Mouse (Mus musculus) thymus, postnatal 10 days (tissue): ENCODE data around the gene Dynlt1f.
"Not testable (repeated sequence)": the region's sequence is repeated elsewhere in the genome, so short reads cannot be mapped to it uniquely, and the experiment has no call there.

Experiments
- DNase-seq, 2 experiments: peaks; one replicate each; pipeline ENCODE4 v3.0.0; 2021; ENCODE audit warnings: low spot score in 2 of 2

Gene Dynlt1f

DNA sequence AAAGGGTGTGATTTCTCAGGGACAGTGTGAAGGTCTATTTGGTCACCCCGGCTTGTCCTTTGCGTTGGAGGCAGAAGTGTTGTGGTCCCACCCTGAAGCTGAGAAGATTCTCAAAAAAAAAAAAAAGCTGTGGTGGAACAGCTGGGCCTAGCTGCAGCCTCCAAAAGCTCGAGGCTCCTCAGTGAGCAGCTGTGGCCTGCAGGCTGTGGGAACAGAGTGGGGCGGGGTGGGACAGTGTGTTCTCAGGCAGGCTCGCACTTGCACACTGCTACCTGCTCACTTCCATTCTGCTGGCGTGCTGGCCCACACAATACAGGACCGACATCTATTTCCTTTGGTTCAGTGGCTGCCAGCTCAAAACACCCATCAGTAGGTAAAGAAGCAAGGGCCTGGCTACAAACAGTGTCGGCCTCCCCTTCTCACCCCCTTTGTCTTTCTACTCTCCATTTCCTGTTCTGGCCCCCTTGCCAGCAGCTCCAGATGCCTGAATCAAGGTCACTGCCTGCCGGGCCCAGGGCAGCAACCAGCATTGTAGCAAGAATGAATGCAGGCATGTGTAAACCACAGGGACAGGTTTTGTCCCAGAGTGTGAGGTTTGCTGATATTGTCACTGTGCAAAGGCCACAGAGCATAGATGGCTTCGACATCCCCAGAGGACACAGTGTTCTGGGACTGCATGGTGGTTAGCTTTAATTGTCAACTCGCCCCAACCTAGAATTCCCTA is 5.6 kb upstream of the Dynlt1f start:
- peak; percentile 72 to 79 for DNase-seq

DNA sequence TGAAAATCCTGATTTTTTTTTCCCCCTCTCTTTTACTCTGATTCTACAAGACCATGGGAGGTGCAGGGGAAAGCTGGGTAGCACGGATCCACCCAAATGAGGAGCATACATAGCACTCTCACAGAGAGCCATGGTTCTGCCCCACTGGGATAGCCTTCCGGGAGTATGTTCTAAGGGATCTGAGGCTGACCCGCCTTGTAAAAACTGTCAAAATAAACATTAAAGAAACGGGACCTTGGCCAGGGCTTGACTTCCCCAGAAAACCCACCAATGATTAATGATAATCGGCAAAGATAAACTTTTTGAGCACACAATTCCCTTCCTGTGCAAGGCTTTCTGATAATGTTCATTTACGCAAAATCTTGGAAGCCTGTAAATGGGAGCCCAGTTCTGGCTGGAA is 4.9 kb upstream of the Dynlt1f start:
- not testable (repeated sequence) for DNase-seq

DNA sequence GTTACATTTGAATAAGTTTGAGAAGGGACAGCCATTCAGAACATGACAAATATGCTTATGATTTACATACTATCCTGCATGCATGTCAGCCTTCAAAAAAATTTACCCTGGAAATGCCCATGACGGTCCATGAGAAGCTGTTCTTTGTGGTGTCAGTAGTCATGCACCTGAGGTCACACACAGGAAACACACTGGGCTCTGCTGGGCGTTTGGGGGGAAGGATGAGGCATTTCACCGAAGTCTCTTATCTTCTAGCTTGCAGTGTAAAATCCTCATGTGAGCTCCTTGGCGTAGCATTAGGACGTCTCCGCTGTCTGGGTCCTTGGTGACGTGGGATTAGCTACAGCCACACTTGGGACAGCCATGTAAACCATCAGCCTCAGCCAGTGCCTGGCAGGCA is 3.1 kb upstream of the Dynlt1f start, which contains the start of gene Sytl3:
TSS of gene Sytl3 (plus strand) at position 293 of the 400 bp plus-strand sequence.
- peak; percentile 72 to 75 for DNase-seq

DNA sequence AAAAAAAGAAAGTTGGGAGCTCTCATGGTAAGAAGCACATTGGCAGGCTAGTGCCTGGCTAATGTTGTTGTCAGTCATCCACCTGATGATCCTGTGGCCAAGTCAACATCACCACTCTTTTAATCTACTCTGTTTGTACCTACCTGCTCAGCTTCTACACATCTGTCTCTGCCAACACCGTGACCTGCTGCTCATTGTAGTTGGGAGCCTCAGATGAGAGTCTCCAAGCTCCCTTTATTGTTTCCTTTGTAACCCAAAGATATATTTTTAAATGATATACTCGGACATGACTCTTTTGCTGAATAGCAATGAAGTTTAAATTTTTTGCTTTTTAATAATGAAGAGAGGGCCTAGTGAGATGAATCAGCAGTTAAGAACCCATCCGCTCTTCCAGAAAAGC is 771 bp upstream of the Dynlt1f start:
- DNase-seq = not testable (repeated sequence)

DNA sequence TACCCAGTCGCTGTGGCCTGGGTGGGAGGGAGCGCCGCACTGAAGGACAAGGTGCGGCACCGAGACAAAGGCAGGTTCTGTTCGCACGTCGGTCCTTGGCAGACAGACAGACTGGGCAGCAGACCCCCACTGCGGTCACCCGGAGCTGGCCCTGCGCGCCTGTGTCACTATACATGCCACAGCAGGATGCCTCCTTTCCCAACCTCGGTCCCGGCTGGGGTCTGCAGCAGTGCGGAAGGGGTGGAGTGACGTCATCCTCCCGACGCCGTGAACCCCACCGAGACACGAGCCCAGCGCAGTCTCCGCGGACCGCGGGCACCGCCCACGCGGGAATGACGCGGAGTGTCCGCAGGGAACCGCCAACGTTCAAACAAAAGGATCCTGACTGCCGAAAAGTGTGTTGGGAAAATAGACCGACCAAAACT is 601 bp downstream of the Dynlt1f start:
- DNase-seq = peak; percentile 55 to 63

DNA sequence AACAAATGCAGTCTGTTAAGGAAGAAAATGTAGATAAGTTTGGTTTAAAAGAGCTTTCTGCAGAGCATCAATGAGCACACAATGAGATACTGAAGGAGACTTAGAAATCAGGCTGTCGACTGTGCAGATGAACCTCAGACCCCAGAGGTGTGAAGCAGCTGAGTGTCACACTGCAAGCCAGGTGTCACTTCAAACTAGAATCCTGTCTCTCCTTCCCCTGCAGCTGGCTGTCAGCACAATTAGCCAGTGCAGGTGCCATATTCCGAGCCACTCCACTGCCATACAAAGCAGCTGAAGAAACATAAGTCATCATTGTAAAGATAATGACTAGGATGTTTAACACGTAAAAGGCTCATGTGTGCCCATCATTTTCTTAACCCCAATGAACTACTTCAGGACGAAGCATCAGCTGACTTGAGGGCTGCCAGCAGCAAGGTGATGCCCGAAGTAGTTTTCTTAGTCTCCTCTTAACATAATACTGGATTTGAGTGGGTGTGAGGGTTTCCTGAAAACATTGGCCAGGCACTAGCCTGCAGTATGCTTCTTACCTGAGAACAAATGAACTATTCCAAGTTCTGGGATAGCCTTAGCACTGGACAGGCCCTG is 2.3 kb downstream of the Dynlt1f start:
- not testable (repeated sequence) for DNase-seq

DNA sequence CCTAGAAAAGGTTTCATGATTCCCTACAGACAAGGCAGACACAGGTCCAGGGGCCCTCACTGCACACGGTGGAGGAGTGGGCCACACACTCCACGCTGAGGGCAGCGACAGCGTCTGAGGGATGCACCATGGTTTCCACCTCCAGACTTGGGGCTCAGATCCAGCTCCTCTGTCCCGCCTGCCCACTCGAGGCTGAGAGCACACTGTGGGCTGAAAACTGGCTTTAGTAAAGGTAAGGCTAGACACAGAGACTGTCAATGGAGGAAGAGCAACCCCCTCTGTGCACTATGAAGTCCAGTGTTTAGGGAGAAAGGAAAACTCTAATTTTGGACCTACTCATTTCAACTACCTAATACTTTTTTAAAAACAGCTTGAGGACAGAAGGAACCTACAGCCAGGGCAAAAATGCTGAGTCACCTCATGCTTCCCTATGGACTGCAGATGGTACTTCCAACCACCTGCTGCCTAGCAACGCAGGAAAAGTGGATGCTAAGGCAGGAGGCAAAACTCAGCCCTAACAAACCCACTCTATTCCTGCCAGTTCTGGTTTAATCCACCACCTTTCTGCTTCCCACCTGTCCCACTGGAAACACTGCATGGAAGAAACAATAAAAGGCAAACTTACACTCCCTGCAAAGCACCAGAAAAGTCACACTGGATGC is 4.7 kb downstream of the Dynlt1f start:
- not testable (repeated sequence) for DNase-seq

DNA sequence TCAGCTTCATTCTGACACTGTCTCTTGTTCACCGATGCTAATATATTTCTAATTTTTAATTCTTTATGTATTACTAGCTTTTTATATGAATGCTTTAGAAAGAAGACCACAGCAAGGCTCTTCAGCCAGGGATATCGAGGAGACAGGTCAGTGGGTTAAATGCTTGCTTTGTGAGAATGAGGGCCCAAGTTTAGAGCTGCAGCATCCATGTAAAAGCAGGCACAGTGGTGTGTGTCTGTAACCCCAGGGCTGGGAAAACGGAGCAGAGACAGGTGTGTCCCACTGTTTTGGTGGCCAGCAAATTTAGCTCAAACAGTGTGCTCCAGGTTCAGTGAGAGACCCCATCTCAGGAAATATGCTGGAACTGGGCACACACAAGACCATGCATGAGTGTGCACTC is 8.2 kb downstream of the Dynlt1f start:
- not testable (repeated sequence) for DNase-seq

DNA sequence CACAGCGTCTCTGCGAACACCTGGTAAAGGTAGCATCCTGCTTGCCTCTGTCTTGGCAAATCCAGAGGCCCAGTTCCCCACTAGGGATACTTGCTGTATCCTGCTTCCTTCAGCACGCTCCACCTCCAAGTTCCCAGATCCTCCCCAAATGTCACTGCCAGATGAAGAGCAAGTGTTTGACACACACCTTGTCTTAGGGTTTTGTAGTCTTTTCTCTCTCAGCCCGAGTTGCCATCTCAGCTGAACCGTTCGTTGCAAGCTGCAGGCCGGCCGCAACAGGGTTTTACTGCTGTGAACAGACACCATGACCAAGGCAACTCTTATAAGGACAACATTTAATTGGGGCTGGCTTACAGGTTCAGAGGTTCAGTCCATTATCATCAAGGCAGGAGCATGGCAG is 8.9 kb downstream of the Dynlt1f start:
- not testable (repeated sequence) for DNase-seq

DNA sequence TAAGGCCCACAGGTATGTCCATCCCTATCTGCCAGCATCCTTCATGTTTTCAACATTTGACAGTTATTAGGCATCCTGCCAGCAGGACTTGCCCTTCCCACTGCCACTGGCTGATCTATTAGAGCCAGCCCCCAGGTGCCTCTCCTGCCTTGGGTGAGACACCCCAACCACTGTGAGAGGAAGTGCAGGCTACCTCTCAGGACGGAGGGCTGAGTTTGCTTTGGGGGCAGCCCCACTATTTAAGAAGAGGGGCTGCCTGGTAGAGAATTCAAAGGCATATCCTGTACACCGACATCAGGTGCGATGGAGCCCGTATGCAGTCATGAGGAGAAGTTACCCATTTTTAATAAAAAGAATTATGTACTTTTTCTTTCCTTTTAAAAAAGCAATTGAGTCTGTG is 10.0 kb downstream of the Dynlt1f start:
- DNase-seq = not testable (repeated sequence)

DNA sequence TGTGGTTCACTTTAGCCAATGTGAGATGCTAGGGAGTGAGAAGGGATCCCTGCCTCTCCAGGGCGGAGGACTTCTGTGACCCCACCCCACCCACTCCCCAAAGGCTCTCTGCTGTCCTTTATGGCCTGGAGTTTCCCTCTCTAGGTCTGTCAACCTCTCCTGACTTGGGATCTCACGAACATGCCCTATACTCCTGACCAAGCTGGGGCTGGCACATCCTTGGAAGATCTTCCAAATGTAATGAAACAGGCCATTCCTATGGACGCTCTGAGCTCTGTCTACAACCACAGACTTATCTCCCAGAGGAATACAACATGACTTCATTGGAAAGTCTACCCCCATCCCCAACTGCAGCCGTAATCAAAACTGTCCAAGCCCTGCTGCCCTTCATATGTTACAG is 11.0 kb downstream of the Dynlt1f start:
- not testable (repeated sequence) for DNase-seq

DNA sequence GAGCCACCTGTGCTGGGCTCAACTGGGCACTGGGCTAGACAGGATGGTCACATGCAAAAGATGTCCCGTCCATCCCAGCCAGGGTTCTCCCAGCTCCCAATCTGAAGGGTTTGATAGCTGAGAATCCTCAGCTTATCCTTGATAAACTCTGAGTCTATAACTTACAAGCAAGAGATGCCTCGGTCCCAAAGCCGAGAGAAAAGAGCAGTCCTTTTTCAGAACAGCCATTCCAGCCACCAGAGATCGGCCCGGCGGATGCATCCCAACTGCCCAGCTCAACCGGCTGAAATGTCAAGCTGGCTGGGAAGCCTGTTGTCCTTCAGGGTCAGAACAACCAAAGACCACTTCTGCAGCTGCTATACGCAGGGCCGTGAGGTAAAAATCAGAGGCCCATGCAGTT is 11.5 kb downstream of the Dynlt1f start:
- DNase-seq = not testable (repeated sequence)

DNA sequence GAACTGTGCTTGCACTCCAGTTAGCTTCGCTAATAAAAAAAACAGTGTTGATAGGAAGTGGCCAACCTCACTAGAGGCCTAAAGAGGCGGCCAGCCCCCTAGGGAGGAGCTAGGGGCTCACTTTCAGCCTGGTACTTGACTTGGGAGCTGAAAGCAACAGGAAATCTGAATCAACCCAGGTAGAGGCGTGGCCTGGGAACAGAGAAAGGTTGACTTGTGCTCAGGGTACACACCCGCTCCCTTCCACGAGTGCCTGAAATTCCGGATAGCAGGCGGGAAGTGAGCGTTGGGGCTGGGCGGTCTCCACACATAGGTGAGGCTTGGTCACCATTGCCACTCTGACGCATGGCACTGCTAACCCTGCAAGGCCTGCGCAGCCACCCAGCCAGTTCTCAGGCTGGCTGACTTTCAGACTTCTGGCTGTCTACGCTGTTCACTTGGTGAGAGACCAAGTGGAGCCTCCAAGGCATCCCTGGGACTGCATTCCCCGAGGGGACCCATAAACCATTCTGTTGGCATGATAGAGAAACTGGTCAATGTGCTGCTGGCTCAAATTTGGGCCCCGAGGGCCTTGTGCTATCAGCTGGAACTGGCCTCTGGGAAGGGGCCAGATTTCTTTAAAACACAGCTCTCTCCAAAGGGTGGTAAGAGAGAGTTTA is 14.8 kb downstream of the Dynlt1f start:
- DNase-seq = not testable (repeated sequence)

DNA sequence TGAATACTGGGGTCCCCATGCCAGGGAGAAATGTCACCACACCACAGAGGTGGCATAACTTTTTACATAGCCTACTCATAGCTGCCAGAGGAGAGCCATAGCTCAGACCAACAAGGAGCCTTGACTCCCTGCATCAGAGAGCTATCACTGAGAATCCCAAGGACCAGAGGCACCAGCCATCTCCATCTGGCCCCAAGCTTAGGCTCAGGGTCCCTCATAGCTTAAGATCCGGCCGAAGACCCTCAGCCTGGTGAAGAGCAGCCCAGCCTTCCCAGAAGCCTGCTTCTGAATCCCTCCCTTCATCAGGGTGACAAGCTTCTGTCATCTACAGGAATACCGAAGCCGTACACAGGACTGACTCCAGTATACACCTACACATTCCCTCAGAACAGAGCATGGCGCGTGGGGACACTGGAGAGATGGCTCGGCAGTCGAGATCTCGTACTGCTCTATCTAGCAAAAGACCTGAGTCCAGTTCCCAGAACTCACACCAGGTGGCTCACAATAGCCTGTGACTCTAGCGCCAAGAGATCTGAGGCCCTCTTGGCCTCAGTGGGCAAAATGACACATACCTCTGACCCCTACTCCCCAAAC is 15.6 kb downstream of the Dynlt1f start:
- not testable (repeated sequence) for DNase-seq

DNA sequence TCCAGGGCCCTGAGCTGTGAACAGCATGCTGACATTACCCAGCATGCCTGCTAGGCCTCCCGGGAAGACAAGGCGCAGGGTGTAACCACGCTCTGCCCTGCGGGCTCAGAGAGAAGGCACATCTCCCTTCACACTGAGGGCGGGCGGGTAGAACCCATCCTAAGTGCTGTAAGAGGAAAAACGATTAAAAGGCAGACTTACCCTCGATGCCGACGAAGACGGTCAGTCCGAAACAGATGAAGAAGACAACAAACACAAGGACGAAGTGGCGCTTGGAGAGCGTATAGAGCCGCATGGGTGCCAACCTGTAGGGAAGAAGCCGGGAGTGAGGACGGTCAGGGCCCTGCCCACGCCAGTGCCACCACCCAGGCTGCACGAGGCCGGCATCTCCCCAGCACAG is 16.2 kb downstream of the Dynlt1f start:
- DNase-seq = not testable (repeated sequence)

DNA sequence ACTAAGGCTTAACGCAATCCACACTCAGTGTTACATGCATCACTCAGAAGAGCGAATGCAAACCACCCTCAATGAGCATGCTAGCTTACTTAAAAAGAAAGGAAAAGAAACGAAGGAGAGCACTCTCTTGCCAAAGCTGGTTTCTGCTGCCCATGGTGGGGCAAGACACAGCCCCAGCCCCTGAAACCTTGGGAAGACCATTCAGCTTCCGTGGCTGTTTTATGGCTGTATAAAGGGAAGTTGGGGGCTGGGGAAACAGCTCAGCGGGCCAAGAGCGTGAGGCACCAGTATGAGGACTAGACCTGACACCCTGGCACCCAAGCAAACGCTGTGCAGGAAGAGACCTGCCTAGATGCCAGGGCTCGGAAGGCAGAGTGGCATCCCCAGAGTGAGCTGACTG is 17.3 kb downstream of the Dynlt1f start:
- DNase-seq = not testable (repeated sequence)

DNA sequence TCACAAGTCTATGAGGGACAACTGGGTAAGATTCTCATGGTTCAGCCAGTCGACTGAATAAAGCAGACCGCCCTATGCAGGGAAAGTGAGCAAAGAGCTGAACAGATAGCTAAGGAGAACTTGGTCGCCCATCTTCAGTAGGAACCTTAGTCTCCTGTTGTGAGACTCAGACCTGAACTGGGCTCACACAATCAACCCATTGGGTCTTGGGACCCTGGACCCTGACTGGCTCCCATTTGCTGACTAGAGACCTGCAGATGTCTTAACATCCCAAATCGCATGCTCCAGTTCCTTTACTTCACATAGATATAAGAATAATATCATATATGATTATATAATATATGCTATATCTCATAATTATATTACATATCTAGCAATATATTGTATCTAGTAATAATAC is 18.3 kb downstream of the Dynlt1f start:
- not testable (repeated sequence) for DNase-seq

DNA sequence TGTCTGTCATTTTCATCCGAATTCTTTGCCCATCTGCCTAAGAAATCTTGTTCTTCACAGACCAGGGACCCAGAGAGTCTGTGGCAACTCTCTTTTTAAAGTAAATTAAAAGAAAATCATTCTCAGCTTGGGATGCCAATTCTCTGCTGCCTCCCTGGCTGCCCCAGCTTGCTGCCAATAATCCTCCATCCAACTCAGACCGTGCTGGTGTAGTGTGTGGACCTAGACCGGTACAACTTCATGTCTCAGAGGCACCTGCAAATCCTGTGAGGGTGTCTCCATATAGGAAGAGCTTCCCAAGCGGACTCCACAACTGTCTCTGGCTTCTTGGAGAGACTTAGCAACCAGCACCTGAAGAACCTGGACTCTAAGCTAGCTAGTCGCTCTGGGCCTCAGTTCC is 18.8 kb downstream of the Dynlt1f start:
- DNase-seq = no peak

DNA sequence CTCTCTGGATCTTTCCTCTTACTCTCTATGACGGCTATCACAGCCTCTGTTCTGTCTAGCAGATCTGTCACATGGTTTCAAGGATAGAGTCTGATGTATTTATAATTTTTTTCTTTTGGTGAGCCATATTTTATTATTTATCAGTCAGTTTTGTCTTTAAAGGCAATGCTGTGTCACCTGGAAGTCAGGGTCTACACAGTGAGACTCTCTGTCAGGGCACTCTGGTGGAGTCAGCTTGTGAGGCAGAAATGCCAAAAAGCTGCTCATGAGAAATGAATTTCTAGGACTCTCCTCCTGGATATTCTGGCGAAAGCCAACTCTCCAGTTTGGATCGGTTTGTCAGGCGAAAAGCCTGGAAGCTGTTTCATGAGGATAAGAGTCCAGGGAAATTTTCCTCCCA is 19.9 kb downstream of the Dynlt1f start:
- DNase-seq = not testable (repeated sequence)

DNA sequence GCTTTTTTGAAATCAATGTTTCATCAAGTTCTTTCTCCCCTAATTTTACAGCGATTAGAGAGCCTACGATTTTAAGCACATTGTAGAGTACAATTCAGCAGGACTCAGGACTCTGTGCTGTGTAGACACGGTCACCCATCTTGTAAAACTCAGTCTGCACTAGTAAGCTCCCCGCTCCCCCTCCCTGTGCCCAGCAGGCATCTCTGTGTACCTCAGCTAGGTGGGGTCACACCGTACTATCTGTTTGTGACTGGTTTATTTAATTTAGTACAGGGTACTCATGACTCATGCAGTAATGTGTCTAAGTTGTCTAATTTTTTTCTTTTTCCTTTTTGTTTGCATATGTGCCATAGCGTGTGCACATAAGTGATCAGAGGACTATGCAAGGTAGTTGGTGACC is 22.9 kb downstream of the Dynlt1f start:
- not testable (repeated sequence) for DNase-seq

DNA sequence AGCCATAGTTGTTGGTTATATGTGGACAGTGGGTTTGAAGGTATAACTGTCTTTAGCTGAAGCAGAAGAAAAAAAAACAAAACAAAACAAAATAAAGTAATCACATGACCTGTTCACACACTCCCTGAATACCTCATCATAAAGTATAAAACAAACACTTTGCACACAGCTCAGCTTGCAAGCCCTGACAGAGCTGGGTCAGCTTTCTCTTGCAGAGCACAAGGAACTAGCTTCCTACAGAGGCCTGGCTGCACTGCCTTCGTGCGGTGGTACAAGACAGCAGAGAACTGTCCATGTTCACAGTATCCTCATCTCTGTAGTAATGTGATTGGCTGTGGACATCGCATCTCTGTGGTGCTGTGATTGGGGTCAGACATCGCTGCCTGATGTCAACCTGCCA is 25.3 kb downstream of the Dynlt1f start:
- DNase-seq = not testable (repeated sequence)
